19 mouse cellular contexts compared by ENCODE assay signal in the genomic region with DNA sequence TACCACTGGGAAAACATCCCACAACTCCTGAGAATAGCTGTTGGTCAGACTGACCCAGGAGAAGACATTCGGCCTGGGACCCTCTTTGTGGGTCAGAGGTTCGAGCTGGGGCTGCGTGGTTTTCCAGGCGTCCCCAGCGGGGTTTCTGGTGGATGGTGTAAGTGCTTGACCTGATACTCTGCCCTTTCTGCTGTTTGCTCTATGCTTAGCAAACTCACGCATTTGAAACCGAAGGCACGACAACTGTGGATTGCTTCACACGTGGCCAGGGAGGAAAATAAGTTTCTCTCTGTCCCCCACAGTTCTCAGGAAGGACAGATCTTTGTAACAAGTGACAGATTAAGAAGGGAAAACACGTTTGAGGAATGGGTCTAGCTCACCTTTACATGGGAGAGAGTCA.
"Had no signal": no experiment of that assay in that cellular context is flagged by ENCODE, and none has a peak within 500 bp of the region (broad histone marks: within the 10 kb centered on the region; RNA-seq: fewer than 3 reads in every experiment).

No protein-coding gene starts in this region.

- H3K9me3 ChIP-seq: midbrain, embryonic 12.5 days; midbrain, embryonic 15.5 days; neural tube, embryonic 12.5 days; neural tube, embryonic 15.5 days; stomach, embryonic 15.5 days had no signal

- H3K4me2 ChIP-seq: lung, embryonic 14.5 days; midbrain, embryonic 12.5 days; midbrain, embryonic 15.5 days; neural tube, embryonic 12.5 days; neural tube, embryonic 15.5 days; stomach, embryonic 15.5 days had no signal

- H3K9ac ChIP-seq: liver, embryonic 14.5 days; lung, embryonic 14.5 days; midbrain, embryonic 12.5 days; midbrain, embryonic 15.5 days; neural tube, embryonic 12.5 days; neural tube, embryonic 15.5 days; stomach, embryonic 15.5 days had no signal

- ATAC-seq: inflammation-experienced regulatory T-cells, adult 6 months; intestine, embryonic 16.5 days; lung, postnatal 0 days; midbrain, embryonic 15.5 days had no signal

- H3K27me3 ChIP-seq: midbrain, embryonic 12.5 days; midbrain, embryonic 15.5 days; neural tube, embryonic 12.5 days; neural tube, embryonic 15.5 days; stomach, embryonic 15.5 days had no signal

- DNase-seq: kidney, adult 18-20 months; kidney, adult 9 months; kidney, postnatal 14 days; kidney, postnatal 4 days; lung, embryonic 14.5 days; right cerebral cortex, adult 18-20 months; right cerebral cortex, postnatal 14 days; spleen, adult 18-20 months; thymus, postnatal 25 days had no signal

- H3K4me1 ChIP-seq: midbrain, embryonic 12.5 days; midbrain, embryonic 15.5 days; neural tube, embryonic 12.5 days; neural tube, embryonic 15.5 days; stomach, embryonic 15.5 days had no signal

- H3K4me3 ChIP-seq: megakaryocyte, embryonic 14.5 days; midbrain, embryonic 12.5 days; midbrain, embryonic 15.5 days; neural tube, embryonic 12.5 days; neural tube, embryonic 15.5 days; stomach, embryonic 15.5 days had no signal

- H3K27ac ChIP-seq: liver, embryonic 14.5 days; midbrain, embryonic 12.5 days; midbrain, embryonic 15.5 days; neural tube, embryonic 12.5 days; neural tube, embryonic 15.5 days; stomach, embryonic 15.5 days had no signal

- H3K36me3 ChIP-seq: midbrain, embryonic 12.5 days; midbrain, embryonic 15.5 days; neural tube, embryonic 12.5 days; neural tube, embryonic 15.5 days; stomach, embryonic 15.5 days had no signal
